Mouse (Mus musculus): ENCODE measurements around the gene Lgalsl.

The Lgalsl gene

DNA sequence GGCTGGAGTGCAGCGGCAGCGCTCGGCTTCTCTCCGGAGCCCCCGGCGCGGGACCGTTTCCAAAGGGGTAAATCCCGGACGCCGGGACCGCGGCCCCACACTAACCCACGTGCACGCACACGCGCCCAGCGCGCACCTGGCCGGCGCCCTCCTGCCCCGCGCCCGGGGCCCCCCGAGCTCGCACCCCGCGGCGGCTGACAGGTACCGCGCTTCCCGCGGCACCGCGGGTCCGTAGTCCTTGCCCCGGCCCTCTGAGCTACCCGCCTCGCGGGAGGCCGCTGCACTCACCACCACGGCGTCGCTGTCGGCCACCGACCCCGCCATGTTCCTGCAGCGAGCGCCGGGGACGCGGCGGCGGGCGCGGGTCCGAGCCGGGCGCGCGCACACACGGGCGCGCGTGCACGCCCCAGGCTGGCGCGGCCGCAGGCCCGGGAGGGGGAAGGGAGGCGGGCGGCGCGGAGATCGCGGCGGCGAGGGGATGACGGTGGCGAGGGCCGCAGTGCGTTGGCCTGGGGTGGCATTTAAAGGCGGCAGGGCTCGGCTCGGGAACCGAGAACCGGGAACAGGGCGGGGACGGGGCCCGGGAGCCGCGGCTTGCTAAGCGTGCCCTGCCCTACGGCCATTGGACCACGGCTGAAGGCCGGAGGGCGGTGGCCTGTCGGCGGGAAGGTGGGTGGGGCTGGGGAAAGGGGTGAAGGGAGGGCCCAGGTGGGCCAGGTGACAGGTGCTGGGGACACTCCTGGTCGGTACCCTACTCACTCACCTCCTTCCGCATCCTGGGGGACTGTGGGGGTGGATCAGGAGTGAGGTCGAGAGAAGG, at the start of gene Lgalsl:
Gene Lgalsl, minus strand, starts transcription at position 371 of the 820 bp plus-strand sequence.
- peak; percentile 75 for DNase-seq

DNA sequence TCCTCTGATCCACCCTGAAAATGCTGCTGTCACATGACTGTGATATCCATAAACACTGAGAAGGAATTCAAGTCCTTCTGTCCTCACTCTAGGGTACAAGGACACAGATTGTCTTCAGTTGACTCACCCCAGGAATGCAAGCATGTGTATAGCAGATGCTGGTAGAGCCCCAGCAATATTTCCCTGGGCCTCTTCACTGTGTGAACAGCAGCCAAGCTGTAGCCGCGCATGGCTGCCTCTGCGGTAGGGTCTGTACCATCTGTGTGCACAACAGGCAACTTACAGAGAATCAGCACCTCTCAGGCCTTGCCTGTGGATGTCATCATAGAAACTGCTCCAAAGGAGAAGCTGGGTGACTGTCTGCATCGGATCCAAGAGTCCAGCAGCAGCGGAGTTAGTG, 47.8 kb upstream of the Lgalsl start:
- DNase-seq, result no peak

DNA sequence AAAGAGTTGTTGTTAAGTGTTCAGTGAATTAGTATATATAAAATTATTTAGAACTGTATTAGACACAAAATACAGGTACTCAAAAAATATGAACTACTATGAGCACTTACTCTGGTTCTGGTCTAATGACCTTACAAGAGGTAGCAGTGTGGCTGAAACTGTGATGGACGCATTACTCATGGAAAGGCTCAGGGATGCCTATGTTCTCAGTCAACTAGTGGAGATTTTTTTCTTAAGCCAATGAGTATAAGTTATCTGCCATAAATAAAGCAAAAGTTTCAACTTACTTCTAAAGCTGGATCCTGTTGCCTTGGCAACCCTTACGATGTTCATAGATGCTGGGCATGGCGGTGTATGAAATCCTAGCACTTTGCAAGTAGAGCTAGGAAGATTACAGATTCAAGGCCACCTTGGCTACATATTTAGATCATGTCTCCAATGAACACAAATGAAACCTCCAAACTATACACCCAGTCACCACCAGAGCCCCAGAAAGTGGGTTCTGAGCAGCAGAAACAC, 46.8 kb upstream of the Lgalsl start:
- DNase-seq, result no peak

DNA sequence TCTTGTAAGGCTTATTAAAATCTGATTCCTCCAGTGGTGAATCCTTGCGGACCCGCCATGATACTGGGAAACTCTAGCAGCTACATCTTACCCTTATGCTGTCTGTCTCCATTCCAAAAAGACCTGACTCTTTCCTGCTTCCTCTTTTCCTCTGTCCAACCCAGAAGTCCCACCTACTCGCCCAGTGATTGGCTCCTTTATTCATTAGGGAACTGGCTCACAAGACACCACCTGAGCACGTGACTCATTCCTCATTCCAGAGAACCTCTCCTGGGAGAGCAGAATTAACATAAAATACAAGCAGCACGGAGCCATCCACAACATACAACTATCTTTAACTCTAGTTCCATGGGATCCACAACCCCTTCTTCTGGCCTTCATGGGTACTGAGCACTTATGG, 42.5 kb upstream of the Lgalsl start:
- no peak for DNase-seq

DNA sequence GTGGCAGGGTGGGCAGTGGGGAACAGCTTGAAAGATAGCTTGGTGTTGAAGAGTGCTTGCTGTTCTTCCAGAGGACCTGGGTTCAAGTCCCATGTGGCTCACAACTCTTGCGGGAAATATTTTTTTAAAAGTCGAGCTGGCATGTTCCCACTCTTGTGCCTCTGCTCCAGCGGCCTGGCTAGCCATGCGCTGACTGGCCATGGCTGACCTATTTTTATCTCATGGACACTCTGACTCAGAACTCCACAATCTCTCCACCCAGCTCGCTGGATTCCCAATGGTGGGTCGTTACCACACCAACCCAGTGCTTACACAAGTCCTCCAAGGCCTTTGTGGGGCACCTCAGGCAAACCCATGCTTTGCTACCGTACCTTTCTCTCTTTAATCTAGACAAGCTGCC, 42.1 kb upstream of the Lgalsl start:
- no peak for DNase-seq

DNA sequence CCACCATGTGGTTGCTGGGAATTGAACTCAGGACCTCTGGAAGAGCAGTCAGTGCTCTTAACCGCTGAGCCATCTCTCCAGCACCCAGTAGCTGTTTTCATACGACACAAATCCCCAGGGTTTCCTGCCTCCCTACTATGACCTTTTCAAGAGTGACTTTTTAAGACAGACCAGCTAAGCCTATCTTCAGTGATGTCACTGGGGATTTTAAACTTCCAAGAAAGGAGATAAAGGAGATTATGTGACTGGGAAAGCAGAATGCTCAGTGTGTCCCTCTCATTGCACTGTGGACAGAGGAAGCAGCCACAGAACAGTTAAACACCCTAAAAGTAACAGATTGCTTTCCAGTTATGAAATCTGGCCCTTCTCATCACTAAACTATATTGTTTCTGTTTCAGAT, 41.6 kb upstream of the Lgalsl start:
- no peak for DNase-seq

DNA sequence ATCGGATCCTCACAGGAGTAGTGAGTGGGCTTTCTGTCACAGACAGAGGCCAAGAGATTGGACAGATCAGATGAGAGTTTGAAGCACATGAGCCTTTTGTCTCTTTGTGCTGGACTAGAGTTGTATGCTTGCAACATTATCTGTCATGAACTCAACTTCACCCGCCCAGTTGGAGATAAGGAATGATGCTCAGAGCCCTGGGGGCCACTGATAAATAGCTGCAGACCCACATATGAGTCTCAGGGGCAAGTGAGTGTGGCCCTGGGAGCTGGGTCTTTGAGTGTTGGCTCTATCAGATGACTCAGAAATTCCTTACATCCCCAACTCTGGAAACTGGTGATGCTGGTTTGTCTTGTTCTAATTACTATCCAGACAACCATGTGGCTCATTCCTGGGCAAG, 39.1 kb upstream of the Lgalsl start:
- no peak for DNase-seq

DNA sequence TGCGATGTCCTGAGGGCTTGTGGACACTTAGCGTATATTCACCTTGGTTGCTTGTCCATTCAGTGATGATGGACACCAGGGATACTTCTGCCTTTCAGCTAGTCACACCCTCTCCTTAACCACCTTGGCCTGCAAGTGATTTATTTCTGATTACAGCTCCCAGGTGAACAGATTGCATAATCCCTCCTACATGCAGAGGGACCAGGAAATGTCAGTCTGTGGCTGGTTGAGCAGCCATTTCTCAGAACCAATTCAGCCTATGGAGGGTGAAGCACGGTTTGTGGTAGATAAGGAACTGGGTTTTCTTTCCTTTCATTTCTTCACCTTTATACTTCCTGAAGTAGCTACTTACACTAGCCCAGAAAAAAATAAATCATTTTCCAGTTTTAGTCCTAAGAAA, 34.6 kb upstream of the Lgalsl start:
- no peak for DNase-seq

DNA sequence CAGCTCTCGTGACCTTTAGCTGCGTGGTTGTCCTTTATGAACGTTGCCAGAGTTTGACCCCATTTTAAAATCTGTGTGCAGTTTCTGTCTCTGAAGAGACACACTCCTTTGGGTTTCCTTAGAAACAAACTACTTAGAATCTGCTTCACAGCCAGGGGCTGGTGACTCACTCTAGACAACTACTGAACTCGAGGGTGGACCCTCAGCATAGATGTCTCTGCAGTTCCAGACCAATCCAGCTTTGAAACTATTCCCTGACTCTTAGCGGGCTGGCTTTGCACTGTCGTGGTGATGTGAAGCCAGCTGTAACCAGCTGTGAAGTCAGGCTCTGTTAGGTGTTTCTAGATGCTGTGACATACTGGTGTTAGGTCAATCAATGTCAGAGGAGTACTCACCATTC, 33.8 kb upstream of the Lgalsl start:
- no peak for DNase-seq

DNA sequence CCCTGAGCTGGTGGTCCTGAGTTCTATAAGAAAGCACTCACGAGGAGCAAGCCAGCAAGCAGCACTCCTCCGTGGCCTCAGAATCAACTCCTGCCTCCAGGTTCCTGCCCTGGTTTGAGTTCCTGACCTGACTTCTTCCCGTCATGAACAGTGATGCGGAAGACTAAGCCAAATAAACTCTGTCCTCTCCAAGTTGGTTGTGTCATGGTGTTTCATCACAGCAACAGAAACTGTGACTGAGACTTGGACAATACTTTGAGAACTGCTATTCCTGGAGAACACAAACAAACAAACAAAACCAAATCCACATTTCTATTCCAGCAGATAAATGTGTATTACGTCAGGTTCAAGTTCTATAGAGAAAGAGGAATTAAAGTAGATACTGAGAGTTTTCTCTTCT, 31.2 kb upstream of the Lgalsl start:
- DNase-seq, result no peak

DNA sequence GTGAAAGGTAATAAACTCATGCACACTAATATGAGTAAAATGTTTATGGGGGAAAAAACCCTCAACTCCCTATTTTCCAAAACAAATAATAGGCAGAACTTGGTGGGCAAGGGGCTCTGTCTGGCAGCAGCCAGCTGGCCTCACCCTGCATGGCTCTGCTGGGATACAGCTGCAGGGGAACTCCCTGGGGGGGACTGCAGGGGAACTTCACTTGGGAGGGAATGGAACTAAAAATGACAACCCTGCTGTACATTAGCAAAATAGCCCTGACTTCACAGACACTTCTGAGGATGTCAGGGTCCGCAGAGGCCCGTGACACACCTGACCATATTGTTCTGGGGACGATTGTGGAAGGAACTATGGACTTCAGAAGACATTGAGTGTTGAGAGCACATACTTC, 29.5 kb upstream of the Lgalsl start:
- no peak for DNase-seq

DNA sequence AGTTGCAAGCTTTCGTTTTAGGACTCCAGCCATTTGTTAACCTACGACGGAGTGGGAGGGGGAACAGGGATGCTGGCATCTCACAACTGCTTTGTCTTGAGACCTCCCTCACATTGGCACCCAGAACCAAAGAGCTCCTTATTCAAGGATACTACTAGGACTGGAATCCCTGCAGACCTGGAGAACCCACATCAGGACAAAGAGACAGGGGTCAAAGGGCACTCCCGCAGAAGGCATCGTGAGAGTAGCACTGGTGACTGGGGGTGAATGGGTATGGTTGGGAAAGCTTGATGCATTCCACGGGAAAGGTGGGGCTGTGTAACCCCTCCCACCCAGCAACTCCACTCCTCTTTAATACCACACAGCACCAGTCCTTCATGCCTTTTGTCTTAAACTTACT, 29.0 kb upstream of the Lgalsl start:
- DNase-seq, result peak; percentile 48

DNA sequence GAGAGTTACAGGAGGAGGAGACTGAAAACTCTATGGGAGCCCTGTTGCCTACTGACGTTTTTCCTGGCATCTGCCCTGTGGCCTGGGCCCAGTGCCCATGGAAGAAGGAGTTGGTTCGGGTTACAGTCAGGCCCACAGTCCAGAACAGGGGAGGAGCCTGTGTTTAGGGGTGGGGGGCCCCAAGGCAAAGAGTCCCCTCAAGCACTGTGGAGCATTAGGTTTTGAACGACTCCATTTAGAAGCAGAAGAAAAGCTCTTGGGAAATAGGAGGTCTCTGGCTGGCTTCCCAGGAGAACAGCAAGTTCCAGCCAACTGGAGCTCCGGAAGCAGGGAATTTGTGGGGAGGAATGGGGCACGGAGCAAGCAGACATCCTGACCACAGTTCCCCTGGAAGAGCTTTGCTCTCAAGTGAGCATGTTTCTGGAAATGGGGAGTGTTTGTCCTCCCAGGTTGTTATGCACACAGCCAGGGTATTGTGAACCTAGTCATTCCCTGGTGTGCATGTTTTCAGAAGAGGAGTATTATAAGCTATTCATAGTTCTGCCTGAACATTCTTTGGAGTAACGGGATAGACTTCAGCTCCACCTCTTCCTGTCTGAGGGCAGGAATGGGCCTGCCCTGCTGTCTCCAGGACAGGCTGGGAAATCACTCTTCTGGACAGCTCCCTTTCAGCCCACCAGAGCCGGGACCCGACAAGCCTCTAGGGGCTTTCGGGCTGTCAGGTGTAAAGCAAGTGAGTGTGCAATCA, 28.2 kb upstream of the Lgalsl start:
- peak; percentile 77 for DNase-seq

DNA sequence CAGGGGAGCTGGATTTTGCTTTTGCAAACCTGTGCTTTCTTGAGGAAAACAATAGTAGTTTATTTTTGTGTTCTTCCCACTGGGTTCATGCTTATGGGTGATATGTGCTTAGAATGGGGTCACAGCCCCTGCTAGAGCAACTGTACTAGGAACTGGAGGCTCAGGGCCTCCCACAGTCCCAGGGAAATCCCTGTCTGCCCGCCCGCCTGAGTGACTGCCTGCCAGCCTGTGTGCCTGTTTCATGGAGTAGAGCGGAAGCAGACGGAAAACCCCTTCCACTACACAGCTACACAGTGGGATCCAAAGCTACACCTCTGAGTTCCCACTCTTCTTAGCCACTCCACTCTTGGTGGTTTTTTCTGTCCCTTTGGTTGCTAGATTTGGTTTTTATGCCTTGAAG, 27.1 kb upstream of the Lgalsl start:
- DNase-seq, result no peak

DNA sequence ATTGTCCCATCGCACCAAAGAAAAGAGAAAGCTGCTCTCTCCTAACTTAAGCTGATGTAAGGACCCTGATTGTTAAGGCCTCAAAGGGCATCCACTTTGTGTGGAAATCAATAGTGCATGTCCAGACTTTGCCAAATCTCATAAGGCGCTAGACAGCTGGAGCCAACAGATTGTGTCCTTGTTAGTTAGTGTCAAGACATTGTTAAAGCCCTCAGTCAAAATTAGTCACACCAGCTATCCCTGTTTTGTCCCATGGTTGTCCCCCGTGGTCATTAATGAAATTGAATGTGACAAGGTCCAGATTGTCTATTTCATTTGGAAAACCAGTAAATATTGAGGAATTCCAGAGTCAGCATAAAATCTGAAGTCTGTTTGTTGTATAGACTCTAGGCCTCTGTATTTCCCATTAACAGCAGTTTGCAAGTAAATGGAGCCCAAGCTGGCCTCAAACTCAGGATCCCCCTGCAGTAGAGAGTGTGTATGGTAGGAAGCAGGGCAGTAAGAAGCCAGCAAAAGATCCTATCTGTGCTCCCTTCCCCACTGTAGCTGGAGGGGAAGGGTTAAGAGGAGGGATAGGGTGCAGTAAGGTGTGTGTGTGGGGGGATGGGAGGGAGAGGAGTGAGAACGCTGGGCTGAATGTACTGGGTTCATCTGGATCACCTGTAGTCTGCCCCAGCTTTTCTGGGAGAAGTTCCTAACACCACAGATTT, 23.3 kb upstream of the Lgalsl start:
- no peak for DNase-seq

DNA sequence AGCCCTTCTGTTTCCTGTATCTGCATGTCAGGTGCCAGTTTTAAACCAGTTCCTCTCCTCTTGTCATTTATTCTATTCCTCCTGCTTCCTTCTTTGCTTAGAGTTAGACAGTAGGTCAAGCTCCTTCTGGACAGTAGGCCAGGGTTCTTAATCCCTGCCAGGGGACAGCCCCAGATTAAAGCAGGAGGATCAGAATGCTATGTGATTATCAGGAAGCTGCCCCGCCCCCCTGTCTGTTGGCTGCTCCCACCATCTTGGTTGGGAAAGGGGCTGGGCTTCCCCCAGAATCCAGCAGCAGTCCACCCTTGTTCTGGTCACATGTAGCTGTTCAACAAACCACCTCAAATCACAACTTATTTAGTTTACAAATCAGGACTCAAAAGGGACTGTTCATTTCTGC, 19.3 kb upstream of the Lgalsl start:
- no peak for DNase-seq

DNA sequence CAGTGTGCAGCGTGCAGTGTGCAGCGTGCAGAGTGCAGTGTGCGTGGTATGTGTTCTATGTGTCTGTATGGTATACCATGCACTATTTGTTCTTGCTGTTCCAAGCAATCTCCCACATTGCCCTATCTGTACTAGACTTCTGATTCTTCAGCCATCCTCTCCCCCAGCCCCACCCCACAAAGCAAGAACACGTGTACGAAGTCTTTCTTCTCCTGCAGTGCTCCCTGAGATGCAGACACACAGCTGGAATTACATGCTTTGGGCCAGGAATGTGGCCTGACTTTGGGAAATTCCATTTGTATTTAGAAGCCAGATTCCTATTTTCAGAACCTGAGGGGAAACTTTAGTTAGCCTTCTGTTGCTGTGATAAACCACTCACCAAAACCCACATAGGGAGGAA, 18.5 kb upstream of the Lgalsl start:
- no peak for DNase-seq

DNA sequence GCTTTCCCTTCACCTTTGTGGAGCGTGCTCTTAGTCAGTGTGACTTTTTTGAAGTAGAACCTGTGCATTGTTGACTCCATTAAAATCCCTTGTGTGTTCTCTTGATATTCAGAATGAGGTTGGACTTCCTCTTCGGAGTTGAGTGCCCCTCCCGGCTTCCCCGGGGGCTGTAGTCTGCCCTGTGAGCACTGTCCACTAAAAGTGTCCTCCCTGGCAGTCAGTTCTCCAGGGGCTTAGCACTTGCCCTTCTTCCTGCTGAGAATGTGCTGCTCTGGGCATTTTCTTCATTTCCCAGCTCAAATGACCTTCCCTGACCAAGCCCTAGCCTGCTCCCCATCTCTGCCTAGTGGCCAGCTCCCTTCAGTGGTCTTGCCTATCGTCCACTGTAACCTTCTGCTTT, 6.5 kb upstream of the Lgalsl start:
- peak; percentile 52 for DNase-seq

DNA sequence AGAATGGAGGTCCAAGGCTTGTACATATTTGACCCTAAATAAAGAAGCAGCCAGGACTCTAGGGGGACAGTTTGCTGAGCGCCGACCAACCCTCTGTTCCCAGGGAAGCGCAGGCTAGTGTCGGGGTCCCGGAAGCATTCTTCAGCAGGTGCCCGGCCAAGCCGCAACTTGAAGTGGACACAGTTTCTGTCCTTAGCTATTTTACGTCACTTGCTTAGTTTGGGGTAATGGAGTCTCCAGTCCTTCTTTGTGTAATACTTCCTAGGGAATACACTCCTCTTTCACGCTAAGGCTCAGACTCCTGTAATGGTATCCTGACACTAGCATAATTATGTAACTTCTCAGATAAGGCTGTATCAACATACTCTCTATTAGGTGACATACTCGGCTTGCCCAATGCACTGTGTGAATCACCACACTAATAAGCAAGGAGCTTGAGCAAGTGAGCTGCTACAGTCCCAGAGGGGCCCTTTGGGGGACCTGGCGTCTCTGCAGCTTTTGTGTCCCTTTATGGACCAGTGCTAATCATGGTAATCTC, 813 bp upstream of the Lgalsl start:
- DNase-seq, result no peak

DNA sequence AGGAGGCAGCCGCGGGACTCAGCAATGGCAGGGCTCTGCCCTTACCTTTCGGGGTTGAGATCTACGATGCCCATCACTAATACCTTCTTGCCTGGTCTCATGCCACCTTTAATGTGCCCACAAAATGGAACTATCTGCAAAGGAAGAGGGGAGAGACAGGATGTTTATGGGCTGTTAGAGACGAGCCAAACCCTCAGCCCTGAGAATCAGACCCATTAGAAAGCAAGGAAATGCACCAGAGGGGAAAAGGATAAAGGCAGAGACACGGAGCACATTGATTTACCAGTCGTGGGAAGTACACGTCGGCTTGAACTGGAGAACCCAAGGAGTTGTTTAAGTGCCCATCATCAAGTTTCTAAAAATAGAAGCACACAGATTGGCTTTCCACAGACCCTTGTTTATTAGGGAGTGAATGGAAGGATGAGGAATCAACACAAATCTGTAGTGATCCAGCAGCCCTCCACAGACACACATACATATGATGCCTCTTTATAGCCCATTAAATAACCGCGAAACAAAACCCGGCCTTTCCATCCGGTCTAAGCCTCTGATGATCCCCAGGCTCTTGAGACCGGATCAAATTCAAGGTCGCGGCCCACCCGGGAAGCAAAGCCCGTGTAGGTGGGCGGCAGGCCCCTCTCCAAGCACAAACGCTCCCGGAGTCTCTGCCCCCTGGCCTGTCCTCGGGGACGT, 717 bp downstream of the Lgalsl start:
- DNase-seq, result peak; percentile 17

DNA sequence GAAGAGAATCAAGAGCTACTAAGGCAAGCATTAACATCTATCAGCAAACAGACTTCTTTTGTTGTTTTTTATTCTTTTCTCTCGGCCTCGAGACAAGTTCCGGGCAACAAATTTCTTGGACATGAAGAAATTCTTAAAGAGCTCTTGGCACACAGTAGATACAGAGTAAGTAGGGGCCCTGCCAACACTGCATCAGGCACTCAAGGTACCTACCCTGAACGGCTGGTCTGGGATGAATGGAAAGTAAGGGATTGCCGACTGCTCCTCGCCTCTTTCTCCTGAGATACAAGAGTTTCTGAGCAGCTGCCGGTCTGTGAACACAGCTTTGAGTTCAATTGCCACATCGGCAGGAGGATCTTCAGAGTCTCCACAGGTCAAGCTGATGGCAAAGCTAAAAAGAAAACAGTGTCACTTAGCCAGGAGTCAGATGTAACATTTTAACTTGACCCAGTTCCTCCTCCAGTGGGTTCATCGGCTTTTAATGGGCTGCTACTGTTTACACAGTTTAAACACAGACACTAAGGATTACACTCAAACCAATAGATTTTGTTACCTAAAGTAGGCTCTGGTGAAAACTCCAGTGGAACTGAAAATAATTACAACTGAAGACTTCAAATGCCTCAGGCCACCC, 1.7 kb downstream of the Lgalsl start:
- peak; percentile 36 for DNase-seq

DNA sequence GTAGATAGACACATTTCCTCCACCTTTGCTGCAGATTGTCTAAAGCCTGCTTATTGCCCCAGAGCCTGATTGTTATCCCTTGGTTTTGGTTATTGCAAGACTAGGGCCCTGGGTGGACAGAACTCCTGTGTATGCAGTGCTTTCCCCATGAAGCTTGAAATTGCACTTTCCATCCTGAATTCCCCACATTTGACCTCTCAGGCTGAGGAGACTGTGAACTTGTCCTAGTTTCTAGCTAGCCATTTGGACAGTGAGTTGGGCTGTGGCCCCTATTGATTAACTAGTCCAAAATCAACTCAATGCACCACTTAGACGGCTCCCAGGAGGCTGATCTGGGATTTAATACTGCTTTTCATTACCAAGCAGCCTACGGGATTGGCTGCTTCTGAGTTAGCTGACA, 6.9 kb downstream of the Lgalsl start:
- DNase-seq, result no peak

Measured in kidney, adult 11 months (tissue).